Mouse (Mus musculus) bone marrow, adult 2 months (tissue): ENCODE data around the gene Gm7929.
"Not testable (repeated sequence)": the region's sequence is repeated elsewhere in the genome, so short reads cannot be mapped to it uniquely, and the experiment has no call there.

Experiments used
- CTCF ChIP-seq: fragments of 200-500 bp; IDR thresholded peaks from 2 replicates; pipeline ENCODE4 v1.5.1; 2011; ENCODE audit warnings: low read length, control low read depth; ENCODE audit not compliant: control insufficient read depth, insufficient read depth
- POLR2A ChIP-seq: fragments of 200-500 bp; IDR thresholded peaks from 2 replicates; pipeline ENCODE4 v1.6.1; 2011; ENCODE audit warnings: low read depth, mild to moderate bottlenecking, control low read depth, low read length, borderline replicate concordance; ENCODE audit not compliant: control insufficient read depth

DNA sequence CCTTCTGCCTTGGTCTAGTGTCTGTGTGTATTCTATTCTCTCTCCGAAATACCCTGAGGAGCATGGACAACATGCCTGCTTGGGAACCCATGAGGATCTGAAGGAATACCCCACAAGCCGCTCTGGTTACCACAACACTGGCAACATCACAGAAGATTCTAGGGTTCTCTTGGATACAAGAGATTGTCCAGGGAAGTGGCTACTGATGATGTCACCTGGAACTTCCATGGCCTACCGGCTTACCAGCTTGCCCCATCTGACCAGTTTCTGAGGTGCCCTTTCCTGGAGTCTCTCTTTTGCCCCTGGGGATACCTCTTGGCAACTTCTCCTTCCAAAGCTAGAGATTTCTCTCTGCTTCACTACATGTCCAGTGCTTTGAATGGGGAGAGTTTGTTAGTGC is 48.6 kb downstream of the Gm7929 start, which contains the start of gene Gm8068:
- not testable (repeated sequence) for TF ChIP-seq CTCF, POLR2A
